Mouse (Mus musculus) CD8-positive naive resting alpha-beta T cell, adult 2 months (primary cell): Measurements from ENCODE around the gene Dennd1a.

ENCODE experiments used
- DNase-seq, 2 experiments: peaks; one replicate each; pipeline ENCODE4 v3.0.0; 2022; ENCODE audit warnings: low read depth in 2 of 2, low spot score in 2 of 2

Dennd1a gene

GRCm38 (mm10) chr2:38286733-38287551 lies at the start of gene Dennd1a:
Dennd1a (minus strand) TSS chr2:38287390.
- peak; percentile 79 for DNase-seq

DNA sequence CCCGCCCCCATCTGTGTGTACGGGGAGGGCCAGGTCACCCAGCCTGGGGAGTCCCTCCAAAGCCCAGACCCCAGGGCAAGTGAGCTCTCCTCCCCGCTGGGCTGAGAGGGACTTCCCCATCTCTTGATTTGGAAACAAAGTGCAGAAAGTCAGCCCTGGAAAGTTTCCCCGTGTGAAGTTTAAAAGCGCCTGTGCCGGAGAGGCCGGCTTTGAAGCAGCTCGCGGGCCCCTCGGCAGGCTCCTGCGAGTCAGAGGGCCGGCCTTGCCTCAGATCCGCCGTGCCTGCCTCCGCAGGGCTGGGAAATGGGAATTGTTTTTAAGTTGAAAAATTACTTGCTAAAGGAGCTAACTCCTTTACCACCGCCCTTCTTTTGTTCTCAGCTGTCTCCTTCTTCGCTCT lies 49.4 kb upstream of the Dennd1a start:
- no peak for DNase-seq

DNA sequence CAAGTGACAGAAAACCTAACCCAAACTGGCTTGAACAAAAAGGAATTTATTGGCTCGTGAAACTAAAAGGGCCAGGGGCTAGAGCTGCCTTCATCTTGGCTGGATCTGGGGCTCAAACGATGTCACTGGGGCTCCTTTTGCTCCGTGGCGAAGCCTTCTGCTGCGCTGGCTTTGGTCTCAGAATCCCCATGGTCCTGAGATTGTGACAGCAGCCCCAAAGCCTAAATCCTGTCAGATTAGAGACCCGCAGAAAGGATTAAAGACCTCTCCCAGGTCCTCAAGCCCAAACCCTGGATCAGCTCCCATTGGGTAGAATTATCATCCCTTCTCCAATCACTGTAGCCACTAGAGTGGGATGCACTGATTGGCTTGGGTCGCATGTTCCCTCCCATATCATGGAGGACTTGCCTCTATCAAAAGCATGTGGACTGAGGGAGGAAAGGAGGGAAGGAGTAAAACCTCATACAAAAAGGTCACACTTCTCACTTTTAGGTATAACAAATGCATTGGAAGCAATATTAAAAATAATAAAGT lies 46.5 kb upstream of the Dennd1a start:
- no peak for DNase-seq

DNA sequence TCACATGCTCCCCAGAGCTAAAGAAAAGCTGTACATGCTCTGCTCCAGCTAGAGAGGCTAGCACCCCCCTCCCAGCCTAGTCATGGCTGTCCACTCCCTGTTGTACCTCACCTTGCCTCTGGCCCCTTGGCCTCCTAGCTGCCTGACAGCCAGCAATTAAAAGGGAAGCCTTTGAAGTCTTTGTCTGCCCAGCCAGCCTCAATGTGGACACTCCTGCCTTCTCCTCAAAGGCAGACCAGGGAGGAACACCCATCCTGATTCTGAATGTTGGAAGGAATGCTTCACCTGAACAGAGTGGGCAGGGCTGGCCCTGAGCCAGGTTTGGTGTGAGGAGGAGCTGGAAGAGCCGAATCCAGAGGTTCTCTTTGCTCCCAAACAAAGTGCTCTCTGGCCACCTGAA lies 39.5 kb upstream of the Dennd1a start:
- DNase-seq = no peak

GRCm38 (mm10) chr2:38323380-38323779 lies 36.2 kb upstream of the Dennd1a start:
- DNase-seq = no peak

- no peak for DNase-seq
Observed at GRCm38 (mm10) chr2:38320911-38321310, 33.7 kb upstream of the Dennd1a start.

DNA sequence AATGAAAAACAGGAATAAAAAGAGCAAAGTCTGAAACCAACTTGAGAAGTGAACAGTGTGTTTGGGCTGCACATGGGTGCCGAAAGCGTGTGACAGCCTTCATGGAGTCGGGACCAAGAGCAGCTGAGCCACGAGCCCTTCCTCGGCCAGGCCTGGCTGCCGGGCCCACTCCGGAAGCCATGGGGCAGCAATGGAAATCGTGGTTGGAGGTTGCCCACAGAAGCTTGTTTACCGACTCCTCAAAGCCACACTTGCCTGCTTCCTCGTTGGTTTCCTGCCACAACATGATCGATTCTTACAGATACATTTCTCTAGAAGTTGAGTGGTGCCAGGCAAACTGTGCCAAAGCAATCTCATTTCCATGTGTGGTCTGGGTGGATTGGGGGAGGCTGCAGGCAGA lies 31.9 kb upstream of the Dennd1a start:
- peak in 1 of 2 experiments; percentile 40 for DNase-seq

GRCm38 (mm10) chr2:38313399-38313798 lies 26.2 kb upstream of the Dennd1a start:
- DNase-seq = no peak

DNA sequence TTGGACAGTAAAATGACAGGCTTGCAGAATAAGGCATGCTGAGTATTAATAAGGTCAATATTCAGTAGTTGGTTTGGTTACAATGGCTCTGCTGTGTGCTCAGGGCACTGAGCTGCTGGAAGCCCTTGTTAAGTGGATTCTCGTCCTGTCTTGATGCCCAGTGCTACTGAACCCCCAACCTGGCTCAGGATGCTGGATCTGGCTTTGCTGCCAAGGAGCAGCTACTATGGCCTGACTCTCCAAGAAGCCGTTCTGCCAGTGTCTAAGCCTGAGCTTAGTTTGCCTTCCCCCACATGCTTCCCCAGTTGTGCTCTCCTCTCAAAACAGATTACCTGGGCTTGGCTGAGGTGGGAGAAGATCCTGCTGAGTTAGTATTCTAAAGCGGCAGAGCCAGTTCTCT lies 25.7 kb upstream of the Dennd1a start:
- no peak for DNase-seq

GRCm38 (mm10) chr2:38305152-38305551 lies 18.0 kb upstream of the Dennd1a start:
- no peak for DNase-seq

GRCm38 (mm10) chr2:38300941-38301340 lies 13.8 kb upstream of the Dennd1a start:
- DNase-seq = no peak

DNA sequence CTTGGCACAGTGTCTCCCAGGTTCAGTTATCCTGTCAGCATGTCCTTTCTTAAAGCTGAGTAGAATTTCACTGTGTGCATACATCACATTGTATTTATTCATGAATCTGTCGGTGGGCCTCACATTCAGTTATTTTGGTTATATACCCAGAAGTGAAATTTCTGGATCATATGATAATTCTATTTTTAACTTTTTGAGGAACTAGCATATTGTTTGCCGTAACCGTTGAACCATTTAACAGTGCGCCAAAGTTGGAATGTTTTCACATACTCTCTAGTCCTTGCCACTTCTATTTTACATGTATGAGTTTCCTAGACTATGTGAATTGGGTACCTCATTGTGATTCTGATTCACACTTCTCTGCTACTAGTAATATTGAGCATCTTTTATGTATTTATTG lies 8.7 kb upstream of the Dennd1a start:
- no peak for DNase-seq

DNA sequence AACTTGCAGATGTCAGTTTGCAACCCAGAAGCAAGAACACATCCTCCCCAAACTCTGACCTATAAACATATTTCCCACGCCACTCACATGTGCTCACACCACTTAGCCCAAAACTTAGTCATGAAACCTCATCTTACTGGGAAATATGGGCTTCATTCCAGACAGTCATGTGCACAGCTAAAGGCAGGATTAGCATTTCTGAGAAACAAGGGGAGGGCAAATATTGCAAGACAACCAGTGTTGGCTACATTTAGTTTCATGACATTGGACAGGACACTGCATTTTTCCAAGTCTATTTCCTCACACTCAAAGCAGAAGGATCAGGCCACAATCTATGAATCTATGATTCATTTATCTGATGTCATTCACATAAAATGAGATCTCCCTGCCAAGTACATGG lies 4.3 kb upstream of the Dennd1a start:
- DNase-seq = no peak

GRCm38 (mm10) chr2:38288226-38288625 lies 1.0 kb upstream of the Dennd1a start:
- no peak for DNase-seq

DNA sequence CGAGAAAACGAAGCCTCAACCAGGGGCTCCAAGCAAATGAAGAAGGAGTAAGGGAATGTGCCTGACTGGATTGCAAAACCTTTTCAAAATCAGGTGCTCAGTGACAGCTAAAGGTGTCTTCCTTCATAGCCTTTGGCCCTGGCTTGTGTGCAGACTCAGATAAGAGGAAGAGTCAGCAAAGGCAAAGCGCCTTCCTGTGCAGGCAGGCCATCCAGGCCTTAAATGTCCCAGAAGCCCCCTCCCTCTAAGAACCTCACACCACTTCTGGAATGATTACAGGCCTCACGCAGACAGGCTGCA lies 807 bp downstream of the Dennd1a start:
- DNase-seq = peak; percentile 13 to 40

DNA sequence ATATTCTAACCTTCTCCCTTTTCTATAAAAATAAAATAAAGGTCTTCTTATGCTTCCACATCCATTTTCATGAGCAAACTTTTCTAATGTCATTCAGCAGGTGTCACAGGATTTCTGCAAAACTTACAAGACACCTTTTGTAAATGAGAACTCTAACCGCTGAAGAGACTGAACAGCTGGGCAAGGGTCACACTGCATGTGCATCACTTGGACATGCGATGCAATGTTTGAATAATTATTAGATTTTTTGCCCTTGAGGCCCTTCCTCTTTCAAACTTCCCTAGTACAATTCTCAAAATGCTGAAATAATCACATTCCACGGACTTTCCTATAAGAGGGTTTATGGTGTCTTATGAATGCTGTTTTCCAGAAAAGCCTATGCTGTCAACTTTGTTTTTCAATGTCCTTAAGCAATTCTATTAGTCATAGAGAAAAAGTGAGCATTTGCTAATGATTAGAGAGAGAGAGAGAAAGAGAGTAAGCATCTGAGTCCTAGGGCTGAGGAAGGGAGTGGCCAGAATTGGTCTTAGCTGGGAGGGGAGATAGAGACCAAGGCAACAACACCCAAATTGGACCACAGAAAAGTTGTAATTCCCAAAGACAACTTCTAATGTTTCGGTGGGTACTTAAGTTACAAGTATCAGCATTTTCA lies 1.3 kb downstream of the Dennd1a start:
- DNase-seq = no peak

GRCm38 (mm10) chr2:38283961-38284360 lies 3.2 kb downstream of the Dennd1a start:
- no peak for DNase-seq

GRCm38 (mm10) chr2:38280376-38280775 lies 6.8 kb downstream of the Dennd1a start:
- DNase-seq = no peak

DNA sequence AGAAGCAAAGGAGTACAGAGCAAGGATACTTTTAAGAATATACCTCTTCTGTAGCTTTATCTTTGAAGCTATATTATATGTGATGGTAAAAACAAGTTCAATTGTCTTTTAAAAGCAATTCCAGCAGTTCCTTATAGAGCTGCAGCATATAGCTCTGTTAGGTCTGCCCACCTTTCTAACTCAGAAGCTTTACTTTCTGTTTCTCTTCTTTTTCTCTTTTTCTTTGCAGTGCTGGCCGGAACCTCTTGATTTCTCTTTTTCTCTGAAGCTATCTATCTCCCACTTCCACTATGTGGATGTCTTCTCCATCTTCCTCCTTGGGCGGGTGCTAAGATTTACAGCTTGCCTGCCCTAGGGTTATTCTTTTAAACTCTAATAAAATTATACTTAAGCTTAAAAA lies 12.2 kb downstream of the Dennd1a start:
- no peak for DNase-seq

- no peak for DNase-seq
Observed at GRCm38 (mm10) chr2:38263653-38264052, 23.5 kb downstream of the Dennd1a start.

DNA sequence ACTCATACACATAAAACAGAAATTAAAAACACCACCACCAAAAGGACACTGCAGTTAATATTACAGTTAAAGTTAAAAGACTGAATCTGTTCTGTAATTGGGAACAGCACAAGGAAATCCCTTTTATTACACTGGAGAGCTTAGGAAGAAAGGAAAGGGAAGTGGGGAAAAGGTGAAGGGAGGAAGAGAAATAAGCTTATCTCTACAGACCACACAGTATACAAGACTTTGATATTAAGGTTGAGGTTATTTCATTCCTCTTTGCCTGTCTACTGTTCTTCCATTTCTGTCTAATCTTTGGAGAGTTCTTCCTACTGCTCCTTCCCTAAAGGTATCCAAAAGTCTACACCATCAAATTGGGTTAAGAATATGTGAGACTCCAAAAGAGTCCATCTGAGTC lies 28.1 kb downstream of the Dennd1a start:
- DNase-seq = no peak

- DNase-seq = no peak
Observed at GRCm38 (mm10) chr2:38237616-38238015, 49.6 kb downstream of the Dennd1a start.

DNA sequence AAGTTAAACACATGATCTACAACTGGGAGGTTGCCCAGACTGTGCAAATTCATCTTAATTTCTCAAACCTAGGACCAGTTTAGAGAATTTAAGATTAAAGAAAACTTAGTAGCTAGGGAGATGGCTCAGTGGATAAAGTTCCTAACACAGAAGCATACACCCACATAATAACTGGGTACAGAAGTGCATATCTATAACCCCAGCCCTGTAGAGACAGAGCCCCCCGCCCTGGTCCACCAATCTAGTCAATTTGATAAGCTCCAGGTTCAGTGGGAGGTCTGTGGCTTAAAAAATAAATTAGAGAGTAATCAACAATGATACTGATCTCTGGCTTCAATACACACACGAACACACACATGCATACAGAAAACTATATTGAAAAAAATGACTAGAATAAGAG lies 51.6 kb downstream of the Dennd1a start:
- no peak for DNase-seq
